Mouse (Mus musculus) CD4-positive helper T cell, adult 2 months (primary cell): ENCODE measurements around the gene Nfe2l2.
A peak's percentile ranks its signal among the peaks of the same experiment; 100 is the strongest.

Experiments
- DNase-seq: peaks from one replicate; pipeline ENCODE4 v3.0.0-alpha.2; 2012; ENCODE audit warnings: low read depth, missing footprints, low spot score

The Nfe2l2 gene

GRCm38 (mm10) chr2:75704234-75705161 lies at the start of gene Nfe2l2:
TSS of gene Nfe2l2 (minus strand) at chr2:75704641.
- DNase-seq = peak; percentile 92

GRCm38 (mm10) chr2:75752306-75753175 lies 48.1 kb upstream of the Nfe2l2 start:
- DNase-seq = no peak

- no peak for DNase-seq
Observed at GRCm38 (mm10) chr2:75751896-75752295, 47.5 kb upstream of the Nfe2l2 start.

- no peak for DNase-seq
Observed at GRCm38 (mm10) chr2:75750869-75751268, 46.4 kb upstream of the Nfe2l2 start.

GRCm38 (mm10) chr2:75750043-75750718 lies 45.7 kb upstream of the Nfe2l2 start:
- DNase-seq = no peak

GRCm38 (mm10) chr2:75748841-75749240 lies 44.4 kb upstream of the Nfe2l2 start:
- no peak for DNase-seq

- DNase-seq = no peak
Observed at GRCm38 (mm10) chr2:75737006-75737503, 32.6 kb upstream of the Nfe2l2 start.

- no peak for DNase-seq
Observed at GRCm38 (mm10) chr2:75734196-75734865, 29.9 kb upstream of the Nfe2l2 start.

GRCm38 (mm10) chr2:75733177-75733576 lies 28.7 kb upstream of the Nfe2l2 start:
- DNase-seq = no peak

- DNase-seq = no peak
Observed at GRCm38 (mm10) chr2:75731929-75732328, 27.5 kb upstream of the Nfe2l2 start.

GRCm38 (mm10) chr2:75731233-75731651 lies 26.8 kb upstream of the Nfe2l2 start:
- DNase-seq = no peak

GRCm38 (mm10) chr2:75730052-75730451 lies 25.6 kb upstream of the Nfe2l2 start:
- no peak for DNase-seq

- no peak for DNase-seq
Observed at GRCm38 (mm10) chr2:75724863-75725445, 20.5 kb upstream of the Nfe2l2 start.

GRCm38 (mm10) chr2:75723481-75723880 lies 19.0 kb upstream of the Nfe2l2 start:
- no peak for DNase-seq

- no peak for DNase-seq
Observed at GRCm38 (mm10) chr2:75722893-75723292, 18.5 kb upstream of the Nfe2l2 start.

GRCm38 (mm10) chr2:75720236-75721027 lies 16.0 kb upstream of the Nfe2l2 start:
- peak; percentile 61 for DNase-seq

- DNase-seq = no peak
Observed at GRCm38 (mm10) chr2:75719331-75719869, 15.0 kb upstream of the Nfe2l2 start.

GRCm38 (mm10) chr2:75716046-75717016 lies 11.9 kb upstream of the Nfe2l2 start:
- DNase-seq = no peak
